Mouse (Mus musculus) limb, embryonic 10.5 days (tissue): ENCODE results near the gene Kcnip3. TPM values are rescaled to one million over a fixed set of nuclear protein-coding genes. Genes with fewer than 3 reads are reported as not detected.

Experiments used
- DNase-seq: peaks from one replicate; pipeline ENCODE4 v3.0.0-alpha.2; 2017; ENCODE audit warnings: low spot score
- H3K27ac ChIP-seq: fragments of 300-500 bp; sonication (generic); 2 replicates; pipeline ENCODE4 v1.5.1; 2016; ENCODE audit warnings: mild to moderate bottlenecking
- H3K27me3 ChIP-seq: fragments of 300-500 bp; sonication (generic); 2 replicates; pipeline ENCODE4 v1.6.1; 2016; ENCODE audit warnings: low read depth, mild to moderate bottlenecking; ENCODE audit not compliant: poor library complexity, severe bottlenecking
- H3K36me3 ChIP-seq: fragments of 300-500 bp; sonication (generic); 2 replicates; pipeline ENCODE4 v1.6.1; 2016; ENCODE audit warnings: mild to moderate bottlenecking, moderate library complexity
- H3K4me1 ChIP-seq: fragments of 300-500 bp; sonication (generic); 2 replicates; pipeline ENCODE4 v1.6.1; 2016
- H3K4me3 ChIP-seq: fragments of 300-500 bp; sonication (generic); 2 replicates; pipeline ENCODE4 v1.5.1; 2016; ENCODE audit warnings: mild to moderate bottlenecking, moderate library complexity
- H3K9me3 ChIP-seq: fragments of 300-500 bp; sonication (generic); replicated peaks from 2 replicates; pipeline ENCODE4 v1.6.1; 2016; ENCODE audit warnings: mild to moderate bottlenecking
- WGBS: fragments of 180-500 bp; shearing (Covaris S2); methylation state at CpG from one replicate; pipeline ENCODE4 v1.1.7; 2016; 5-methylcytosine and 5-hydroxymethylcytosine counted together
- polyA plus RNA-seq: library from polyadenylated mRNA; unstranded; fragments of >200 nt; fragmentation: Nextera tagmentation; extraction: Ambion mirVana; gene quantifications from 2 replicates; pipeline ENCODE4 v1.2.1, GENCODE M21; 2016

The Kcnip3 gene
- polyA plus RNA-seq, 1 experiment from 2014 or later, result 2.1 TPM

DNA sequence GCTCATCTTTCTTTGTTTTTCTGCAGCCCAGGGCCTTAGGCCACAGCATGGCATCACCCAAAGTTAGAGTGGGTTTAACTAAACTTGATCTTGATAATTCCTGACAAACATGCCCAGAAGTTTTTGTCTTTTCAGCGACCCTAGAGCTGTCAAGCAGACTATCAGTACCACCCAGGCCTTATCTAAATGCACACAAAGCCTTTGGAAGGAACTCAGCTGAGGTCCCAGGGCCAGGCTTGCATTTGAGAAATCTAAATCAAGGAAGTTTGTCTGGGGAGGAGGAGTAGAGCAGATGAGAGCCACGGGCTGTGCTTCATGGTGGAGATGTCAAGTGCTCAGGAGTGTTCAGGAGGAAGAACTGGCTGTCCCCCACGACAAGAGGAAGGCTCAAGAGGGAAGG lies 75.0 kb downstream of the Kcnip3 start:
- Histone ChIP-seq H3K27ac (no peak overlapping the region), H3K4me3 (no peak overlapping the region), H3K36me3 (no peaks in the 10 kb centered on the region), H3K4me1 (peaks cover 22% of the 10 kb centered on the region), H3K9me3 (no peaks in the 10 kb centered on the region), H3K27me3 (peaks cover 21% of the 10 kb centered on the region; the same call in 1 of the 2 replicates)
- DNase-seq, result no peak
- 59% methylated on average over 3 of the region's 3 CpGs for WGBS

DNA sequence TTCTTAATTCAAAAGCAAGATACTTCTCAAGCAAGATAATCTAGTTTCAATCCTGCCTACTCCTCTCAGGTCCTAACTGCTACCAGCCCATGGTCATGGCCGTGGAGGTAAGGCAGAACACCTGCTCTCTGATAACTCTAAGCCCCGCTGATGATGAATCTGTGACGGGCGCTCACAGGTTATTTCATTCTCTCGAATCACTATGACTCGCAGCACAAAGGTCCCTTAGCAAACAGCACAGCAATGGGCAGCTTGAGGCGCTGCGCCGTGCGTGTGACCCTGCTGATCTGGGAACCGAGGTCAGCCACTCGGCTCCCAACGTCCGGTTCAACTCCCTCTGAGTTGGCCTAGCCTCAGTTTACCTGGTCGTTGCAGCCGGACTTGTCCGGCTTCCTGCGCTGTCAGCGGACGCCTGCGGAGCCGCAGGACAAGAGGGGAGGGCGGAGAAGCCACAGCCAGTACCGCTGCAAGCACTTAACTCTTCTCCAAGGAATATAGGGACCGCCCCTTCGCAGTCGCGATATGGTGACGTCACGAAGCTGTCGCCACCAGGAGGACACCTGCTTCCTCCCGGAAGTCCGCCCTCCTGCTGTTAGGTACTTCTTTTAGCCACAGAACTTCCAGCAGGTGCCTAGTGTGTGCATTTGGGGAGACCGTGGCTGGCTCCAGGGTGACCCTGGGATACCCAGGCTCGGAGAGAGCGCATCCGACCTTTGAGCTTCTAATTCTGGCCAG lies 77.7 kb downstream of the Kcnip3 start, which contains the start of gene Fahd2a:
Gene Fahd2a (minus strand): TSS at position 511 of the 735 bp plus-strand sequence.
- DNase-seq, result peak; percentile 91
- Histone ChIP-seq H3K4me1 (peaks cover 14% of the 10 kb centered on the region), H3K9me3 (no peaks in the 10 kb centered on the region), H3K4me3 (peak within 1 kb of the TSS; percentile 75), H3K36me3 (0 out of 2 replicates have a peak, but pooled peaks cover 10% of the 10 kb centered on the region), H3K27ac (peak within 1 kb of the TSS; percentile 73), H3K27me3 (peaks cover 7% of the 10 kb centered on the region; the same call in 1 of the 2 replicates)
- WGBS, result 5% methylated on average over 37 of the region's 37 CpGs

DNA sequence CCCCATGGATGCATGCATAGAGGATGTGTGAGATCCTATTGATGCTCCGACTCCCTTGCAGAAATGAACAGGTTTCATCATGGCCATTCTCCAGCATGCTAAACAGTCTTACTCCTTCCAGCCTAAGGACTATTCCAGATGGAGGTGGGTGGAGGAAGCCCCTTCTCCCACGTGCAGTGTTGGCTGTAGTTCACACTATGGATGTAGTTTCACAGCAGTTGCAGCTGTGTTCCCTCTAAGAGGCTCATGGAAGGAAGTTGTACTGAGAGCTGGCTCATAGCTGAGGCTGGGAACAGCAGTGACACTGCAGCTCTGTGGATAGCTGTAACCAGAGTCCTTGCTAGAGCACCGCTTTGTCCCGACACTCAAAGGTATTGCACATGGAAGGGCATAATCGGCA lies 84.2 kb downstream of the Kcnip3 start:
- WGBS, result 88% methylated on average over 5 of the region's 5 CpGs

DNA sequence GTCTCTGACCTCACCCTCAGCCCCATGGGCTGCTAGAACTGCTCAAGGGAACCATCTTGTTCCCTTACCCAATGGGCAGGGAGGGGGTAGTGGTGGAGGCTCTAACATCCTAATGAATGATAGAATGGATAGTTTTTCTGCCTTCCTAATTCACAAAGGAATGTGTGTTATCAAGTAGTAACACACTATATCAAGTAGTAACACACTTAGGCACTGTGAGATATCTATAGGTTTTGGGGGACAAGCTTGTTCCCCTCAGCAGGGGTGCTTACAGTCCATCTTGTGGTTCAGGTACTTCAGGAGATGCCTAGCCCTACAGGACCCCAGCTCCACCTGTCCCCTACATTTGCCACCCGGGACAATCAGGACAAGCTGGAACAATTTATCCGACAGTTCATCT lies 86.3 kb downstream of the Kcnip3 start:
- no peaks in the 10 kb centered on the region for H3K27me3 ChIP-seq
- H3K27ac ChIP-seq, result no peak overlapping the region
- no peak for DNase-seq
- H3K9me3 ChIP-seq, result no peaks in the 10 kb centered on the region
- H3K4me3 ChIP-seq, result no peak overlapping the region
- WGBS, result 91% methylated on average over 2 of the region's 2 CpGs
- peaks cover 50% of the 10 kb centered on the region for H3K36me3 ChIP-seq
- H3K4me1 ChIP-seq, result no peaks in the 10 kb centered on the region

More for the DNA sequence above, 84.2 kb downstream of the Kcnip3 start:
- H3K27ac ChIP-seq, result no peak overlapping the region
- H3K4me3 ChIP-seq, result no peak overlapping the region
- no peaks in the 10 kb centered on the region for H3K9me3 ChIP-seq
- H3K4me1 ChIP-seq, result no peaks in the 10 kb centered on the region
- no peaks in the 10 kb centered on the region for H3K27me3 ChIP-seq
- DNase-seq, result no peak
- H3K36me3 ChIP-seq, result peaks cover 51% of the 10 kb centered on the region

DNA sequence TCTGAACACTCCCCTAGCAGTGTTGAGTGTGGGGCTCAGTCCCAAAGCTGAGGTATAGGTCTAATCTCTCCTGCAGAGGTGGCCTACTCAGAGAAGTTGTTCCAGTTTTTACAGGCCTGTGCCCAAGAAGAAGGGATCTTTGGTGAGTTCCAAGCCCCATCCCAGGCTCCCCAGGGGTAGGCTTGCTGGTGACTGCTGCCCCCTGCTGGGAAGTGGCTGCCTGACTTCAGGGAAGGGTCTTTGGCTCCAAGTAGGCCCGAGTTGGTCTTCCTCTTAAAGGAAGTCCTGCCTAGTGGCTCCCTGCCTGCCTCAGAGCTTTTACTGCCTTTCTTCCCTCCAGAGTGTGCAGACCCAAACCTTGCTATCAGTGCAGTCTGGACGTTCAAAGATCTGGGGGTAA lies 86.8 kb downstream of the Kcnip3 start:
- Histone ChIP-seq H3K4me3 (no peak overlapping the region), H3K36me3 (peaks cover 47% of the 10 kb centered on the region), H3K4me1 (no peaks in the 10 kb centered on the region), H3K27me3 (no peaks in the 10 kb centered on the region), H3K9me3 (no peaks in the 10 kb centered on the region), H3K27ac (no peak overlapping the region)
- DNase-seq, result peak; percentile 67
- 40% methylated on average over 2 of the region's 2 CpGs for WGBS

DNA sequence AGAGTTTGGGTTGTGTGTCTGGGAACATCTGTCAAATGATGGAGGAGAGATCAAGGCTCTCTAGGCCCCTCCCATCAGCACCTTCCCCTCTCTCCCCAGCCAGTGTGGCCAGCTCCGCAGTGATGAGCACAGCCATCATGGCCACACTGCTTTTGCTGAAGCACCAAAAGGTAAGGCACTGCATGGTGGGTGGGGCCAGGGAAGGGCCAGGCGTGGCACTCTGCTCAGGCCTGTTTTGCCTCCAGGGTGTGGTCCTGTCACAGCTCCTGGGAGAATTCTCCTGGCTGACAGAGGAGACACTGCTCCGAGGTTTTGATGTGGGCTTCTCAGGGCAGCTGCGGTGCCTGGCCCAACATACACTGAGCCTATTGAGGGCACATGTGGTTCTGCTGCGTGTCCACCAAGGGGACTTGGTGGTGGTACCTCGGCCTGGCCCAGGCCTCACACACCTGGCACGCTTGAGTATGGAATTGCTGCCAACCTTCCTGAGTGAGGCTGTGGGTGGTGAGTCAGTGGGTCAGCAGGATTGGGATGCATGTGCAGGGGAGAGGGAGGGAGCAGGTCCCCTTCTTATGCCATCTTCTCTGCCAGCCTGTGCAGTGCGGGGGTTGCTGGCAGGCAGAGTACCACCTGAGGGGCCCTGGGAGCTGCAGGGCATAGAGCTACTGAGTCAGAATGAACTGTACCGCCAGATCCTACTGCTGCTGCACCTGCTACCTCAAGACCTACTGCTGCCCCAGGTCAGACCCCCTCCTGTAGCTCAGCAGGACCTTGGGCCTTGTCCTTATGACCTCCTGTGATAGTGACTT lies 88.2 kb downstream of the Kcnip3 start:
- Histone ChIP-seq H3K4me3 (no peak overlapping the region), H3K27me3 (no peaks in the 10 kb centered on the region), H3K27ac (no peak overlapping the region), H3K36me3 (peaks cover 40% of the 10 kb centered on the region), H3K9me3 (no peaks in the 10 kb centered on the region), H3K4me1 (no peaks in the 10 kb centered on the region)
- no peak for DNase-seq
- 69% methylated on average over 9 of the region's 9 CpGs for WGBS

DNA sequence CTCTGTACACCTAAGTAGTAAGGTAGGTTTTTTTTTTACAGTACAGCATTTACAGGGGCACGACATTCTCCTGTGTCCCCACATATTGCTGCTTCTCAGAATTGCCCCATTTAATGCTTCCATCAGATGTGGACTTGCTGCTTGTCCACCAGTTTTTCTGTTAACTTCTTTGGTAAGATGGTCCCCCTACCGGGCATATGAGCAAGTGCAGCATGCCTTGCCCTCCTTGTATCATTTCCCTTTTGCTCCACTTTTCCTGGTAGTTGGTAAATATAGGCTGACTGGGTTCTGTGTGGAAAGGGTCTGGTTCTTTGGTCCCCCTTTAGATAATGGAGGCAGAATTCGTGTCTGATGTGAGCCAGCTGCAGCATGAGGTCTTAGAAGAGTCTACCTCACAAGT lies 91.7 kb downstream of the Kcnip3 start:
- Histone ChIP-seq H3K4me1 (no peaks in the 10 kb centered on the region), H3K4me3 (no peak overlapping the region), H3K27me3 (no peaks in the 10 kb centered on the region), H3K27ac (no peak overlapping the region), H3K9me3 (no peaks in the 10 kb centered on the region), H3K36me3 (peaks cover 12% of the 10 kb centered on the region)
- WGBS, result 25% methylated on average over 3 of the region's 3 CpGs
- DNase-seq, result no peak

DNA sequence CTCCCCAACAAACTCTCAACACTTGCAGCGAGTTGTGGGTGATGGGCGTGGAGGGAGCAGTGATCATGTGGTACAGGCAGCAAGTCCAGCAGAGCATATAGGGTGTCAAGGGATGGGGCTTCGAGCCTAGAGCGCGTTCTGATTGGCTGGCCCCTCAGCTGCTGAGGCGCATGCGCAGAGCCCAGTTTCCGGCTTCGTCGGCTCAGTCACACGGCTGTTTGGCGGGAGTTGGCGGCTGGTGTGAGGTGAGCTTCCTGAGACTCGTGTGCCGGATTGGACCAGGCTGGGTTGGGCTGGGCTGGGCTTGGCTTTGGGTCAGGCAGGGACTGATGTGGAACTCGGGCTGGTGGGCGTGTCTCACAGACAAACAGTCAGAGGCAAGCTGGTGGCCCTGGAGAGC lies 96.9 kb downstream of the Kcnip3 start, which contains the start of gene Gpat2:
Gene Gpat2 (plus strand): TSS at position 223 of the 400 bp plus-strand sequence.
- no peaks in the 10 kb centered on the region for H3K9me3 ChIP-seq
- H3K36me3 ChIP-seq, result no peaks in the 10 kb centered on the region
- no peak within 1 kb of the TSS for H3K27ac ChIP-seq
- no peak for DNase-seq
- H3K4me1 ChIP-seq, result no peaks in the 10 kb centered on the region
- 91% methylated on average over 17 of the region's 17 CpGs for WGBS
- H3K4me3 ChIP-seq, result no peak within 1 kb of the TSS
- H3K27me3 ChIP-seq, result no peaks in the 10 kb centered on the region

DNA sequence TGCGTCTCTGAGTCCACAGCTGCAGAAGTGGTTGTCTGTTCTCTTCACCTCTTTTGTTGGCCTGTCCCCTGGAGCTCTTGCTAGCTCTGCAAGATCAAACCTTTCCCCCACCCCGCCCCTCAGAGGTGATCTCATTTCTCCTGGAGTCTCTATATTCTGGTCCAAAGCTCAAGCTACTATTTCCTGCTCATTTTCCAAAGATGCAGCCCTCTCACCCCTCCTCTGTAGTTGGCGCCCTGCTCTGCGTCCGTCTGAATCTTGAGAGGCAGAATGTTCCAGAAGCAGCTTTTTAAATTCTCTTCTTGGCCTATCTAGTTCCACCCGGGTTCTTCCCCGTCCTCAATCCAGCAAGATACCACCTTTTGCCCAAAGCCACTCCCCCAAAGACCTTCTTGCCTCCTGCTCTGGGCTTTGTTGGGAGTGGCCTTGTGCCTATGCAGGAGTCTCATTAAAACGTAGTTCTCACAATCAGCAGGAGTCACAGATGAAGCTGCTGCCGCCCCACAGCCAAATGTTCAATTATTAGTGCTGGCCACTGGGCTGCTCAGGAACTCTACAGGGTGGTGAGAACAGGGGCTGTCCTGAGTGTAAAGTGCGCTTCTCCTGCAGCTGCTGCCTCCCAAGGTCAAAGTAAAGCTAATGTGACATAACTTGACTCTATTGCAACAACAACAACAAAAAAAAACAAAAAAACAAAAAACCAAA lies 103.5 kb downstream of the Kcnip3 start:
- 69% methylated on average over 10 of the region's 10 CpGs for WGBS
- peaks cover 10% of the 10 kb centered on the region; the same call in 1 of the 2 replicates for H3K4me1 ChIP-seq
- no peak for DNase-seq
- no peak overlapping the region for H3K4me3 ChIP-seq
- H3K27me3 ChIP-seq, result no peaks in the 10 kb centered on the region
- no peaks in the 10 kb centered on the region for H3K9me3 ChIP-seq
- no peaks in the 10 kb centered on the region for H3K36me3 ChIP-seq
- H3K27ac ChIP-seq, result no peak overlapping the region

DNA sequence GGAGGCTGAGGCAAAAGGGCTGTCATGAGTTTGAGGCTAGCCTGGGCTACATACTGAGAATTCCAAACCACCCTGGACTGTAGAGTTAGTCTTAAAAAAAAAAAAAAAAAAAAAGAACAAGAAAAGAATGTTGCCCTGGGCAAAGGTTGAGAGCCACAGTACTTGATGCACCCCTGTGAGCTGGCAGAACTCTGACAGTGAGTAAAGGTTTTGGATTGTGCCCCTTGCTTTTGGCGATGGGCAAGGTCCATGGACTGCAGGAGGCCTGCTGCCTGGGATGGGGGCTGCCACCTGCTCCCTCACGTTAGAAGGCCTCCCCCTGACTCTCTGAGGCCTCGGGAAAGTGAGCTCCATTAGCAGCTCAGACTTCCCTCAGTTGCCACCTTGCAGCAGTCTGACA lies 105.2 kb downstream of the Kcnip3 start:
- H3K27me3 ChIP-seq, result no peaks in the 10 kb centered on the region
- 65% methylated on average over 3 of the region's 3 CpGs for WGBS
- H3K36me3 ChIP-seq, result no peaks in the 10 kb centered on the region
- no peak overlapping the region for H3K27ac ChIP-seq
- H3K4me1 ChIP-seq, result peaks cover 10% of the 10 kb centered on the region; the same call in 1 of the 2 replicates
- DNase-seq, result no peak
- H3K9me3 ChIP-seq, result no peaks in the 10 kb centered on the region
- no peak overlapping the region for H3K4me3 ChIP-seq

DNA sequence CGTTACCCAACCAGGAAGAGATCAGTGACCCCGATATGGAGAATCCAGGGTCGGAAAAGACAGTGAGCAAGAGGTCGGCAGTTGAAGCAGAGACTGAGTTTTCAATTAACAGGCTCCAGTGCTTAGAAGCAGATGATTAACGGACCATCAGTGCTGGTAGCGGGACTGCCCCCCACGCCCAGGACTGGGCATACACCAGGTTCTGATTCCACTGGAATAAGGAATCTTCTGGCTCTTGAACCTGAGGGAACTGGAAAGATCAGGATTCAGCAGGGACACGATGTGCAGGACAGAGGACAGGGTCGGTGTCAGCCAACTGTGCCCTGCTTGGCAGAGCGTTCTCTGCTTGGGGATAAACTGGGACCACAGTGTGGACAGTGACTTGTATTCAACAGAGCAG lies 106.1 kb downstream of the Kcnip3 start:
- Histone ChIP-seq H3K4me3 (no peak overlapping the region), H3K27me3 (no peaks in the 10 kb centered on the region), H3K36me3 (no peaks in the 10 kb centered on the region), H3K27ac (no peak overlapping the region), H3K9me3 (no peaks in the 10 kb centered on the region), H3K4me1 (peaks cover 10% of the 10 kb centered on the region; the same call in 1 of the 2 replicates)
- 75% methylated on average over 10 of the region's 10 CpGs for WGBS
- no peak for DNase-seq

DNA sequence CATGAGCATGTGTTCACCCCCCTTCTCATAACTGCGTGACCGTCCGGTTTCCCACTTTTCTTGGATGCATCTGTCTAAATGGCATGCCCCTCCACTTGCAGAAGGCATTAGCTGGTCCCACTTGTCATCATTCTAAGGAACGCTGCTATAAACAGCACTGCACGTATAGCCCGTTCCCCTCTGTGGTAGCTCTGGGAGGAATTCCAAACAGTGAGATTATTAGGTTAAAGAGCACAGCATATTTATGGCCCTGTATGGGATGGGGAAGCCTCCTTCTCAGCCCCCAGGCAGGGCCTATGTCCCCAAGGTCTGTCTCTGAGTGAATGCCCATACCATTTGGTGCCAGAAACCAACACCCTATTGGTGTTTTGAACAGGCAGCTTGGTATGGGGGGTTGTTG lies 110.8 kb downstream of the Kcnip3 start:
- 86% methylated on average over 6 of the region's 6 CpGs for WGBS
- 0 out of 2 replicates have a peak, but pooled peaks cover 3% of the 10 kb centered on the region for H3K4me1 ChIP-seq
- no peak for DNase-seq
- no peak overlapping the region for H3K27ac ChIP-seq
- no peaks in the 10 kb centered on the region for H3K9me3 ChIP-seq
- H3K36me3 ChIP-seq, result no peaks in the 10 kb centered on the region
- no peaks in the 10 kb centered on the region for H3K27me3 ChIP-seq
- no peak overlapping the region for H3K4me3 ChIP-seq
